Mouse (Mus musculus) CH12.LX (cell line): ENCODE results near the gene AC134908.4. TPM values are rescaled to one million over a fixed set of nuclear protein-coding genes. Genes with fewer than 3 reads are reported as not detected.

Experiments used
- DNase-seq: peaks from one replicate; pipeline ENCODE4 v3.0.0-alpha.2; 2013; ENCODE audit errors: extremely low read depth
- H3K27ac ChIP-seq: 2 replicates; pipeline ENCODE4 v1.5.1; 2012; ENCODE audit warnings: low read depth, mild to moderate bottlenecking, control low read depth, moderate library complexity; ENCODE audit not compliant: insufficient read depth
- H3K27me3 ChIP-seq: replicated peaks from 2 replicates; pipeline ENCODE3; 2012; ENCODE audit warnings: inconsistent platforms
- H3K36me3 ChIP-seq, 2 experiments: replicated peaks in 1 of 2; 2 replicates each; pipeline versions ENCODE3 to v1.6.1; 2012; ENCODE audit warnings: inconsistent platforms in 1 of 2, low read length in 1 of 2, mild to moderate bottlenecking in 1 of 2, mixed read lengths in 1 of 2, moderate library complexity in 1 of 2; ENCODE audit not compliant: control insufficient read depth in 1 of 2, insufficient read depth in 1 of 2
- H3K4me1 ChIP-seq, 2 experiments: 2 replicates each; pipeline ENCODE4 v1.6.1; 2012; ENCODE audit warnings: inconsistent platforms in 1 of 2, moderate library complexity in 1 of 2; ENCODE audit not compliant: insufficient read depth in 2 of 2, control insufficient read depth in 1 of 2
- H3K4me2 ChIP-seq: 2 replicates; pipeline ENCODE4 v1.6.1; 2012; ENCODE audit warnings: low read depth, mild to moderate bottlenecking, control low read depth; ENCODE audit not compliant: poor library complexity, insufficient read depth, severe bottlenecking
- H3K4me3 ChIP-seq, 3 experiments: fragments of 150-350 bp in 1 of 3; sonication (generic) in 1 of 3; replicated peaks in 1 of 3; 2 replicates each; pipeline versions ENCODE3 to v1.5.1; 2011 to 2012; ENCODE audit warnings: low read depth in 2 of 3, low read length in 2 of 3, mild to moderate bottlenecking in 2 of 3, moderate library complexity in 2 of 3, control low read depth in 1 of 3, improper control_type of control experiment in 1 of 3, inconsistent platforms in 1 of 3, mixed read lengths in 1 of 3; ENCODE audit not compliant: poor library complexity in 1 of 3
- H3K79me2 ChIP-seq: replicated peaks from 2 replicates; pipeline ENCODE4 v1.6.1; 2012; ENCODE audit warnings: mild to moderate bottlenecking, moderate library complexity; ENCODE audit not compliant: control insufficient read depth, poor library complexity, insufficient read depth, severe bottlenecking; ENCODE audit errors: extremely low read depth
- H3K9ac ChIP-seq: 2 replicates; pipeline ENCODE4 v1.6.1; 2012; ENCODE audit warnings: low read depth, mild to moderate bottlenecking, control low read depth, moderate library complexity; ENCODE audit not compliant: insufficient read depth
- H3K9me3 ChIP-seq: replicated peaks from 2 replicates; pipeline ENCODE3; 2012; ENCODE audit warnings: low read length, inconsistent platforms, mixed read lengths
- CHD2 ChIP-seq: IDR thresholded peaks from 2 replicates; pipeline ENCODE4 v1.6.1; 2011; ENCODE audit warnings: low read length, improper control_type of control experiment
- CTCF ChIP-seq, 2 experiments: IDR thresholded peaks in 1 of 2; conservative IDR thresholded peaks in 1 of 2; 2 replicates each; pipeline ENCODE4 v1.5.1; 2011 to 2012; ENCODE audit warnings: low read depth in 2 of 2, low read length in 2 of 2, improper control_type of control experiment in 1 of 2, inconsistent platforms in 1 of 2, mild to moderate bottlenecking in 1 of 2, moderate library complexity in 1 of 2
- E2F4 ChIP-seq: IDR thresholded peaks from 2 replicates; pipeline ENCODE4 v1.6.1; 2011; ENCODE audit warnings: low read depth, low read length, improper control_type of control experiment; ENCODE audit not compliant: insufficient replicate concordance
- ELF1 ChIP-seq: IDR thresholded peaks from 2 replicates; pipeline ENCODE4 v1.6.1; 2014; ENCODE audit warnings: low read depth, mild to moderate bottlenecking, inconsistent platforms, low read length, improper control_type of control experiment
- ETS1 ChIP-seq: conservative IDR thresholded peaks from 2 replicates; pipeline ENCODE4 v1.6.1; 2012; ENCODE audit warnings: low read depth, mild to moderate bottlenecking, inconsistent platforms, low read length, improper control_type of control experiment, moderate library complexity
- GABPA ChIP-seq: IDR thresholded peaks from 2 replicates; pipeline ENCODE4 v1.6.1; 2012; ENCODE audit warnings: low read depth, low read length, improper control_type of control experiment, inconsistent platforms; ENCODE audit not compliant: insufficient replicate concordance
- JUND ChIP-seq: conservative IDR thresholded peaks from 2 replicates; pipeline ENCODE4 v1.6.1; 2011; ENCODE audit warnings: low read depth, low read length, improper control_type of control experiment
- MAX ChIP-seq: IDR thresholded peaks from 2 replicates; pipeline ENCODE4 v1.6.1; 2011; ENCODE audit warnings: low read length, improper control_type of control experiment
- MAZ ChIP-seq: IDR thresholded peaks from 2 replicates; pipeline ENCODE4 v1.6.1; 2012; ENCODE audit warnings: low read depth, mild to moderate bottlenecking, inconsistent platforms, low read length, improper control_type of control experiment, moderate library complexity
- MXI1 ChIP-seq: IDR thresholded peaks from 2 replicates; pipeline ENCODE4 v1.6.1; 2011; ENCODE audit warnings: mild to moderate bottlenecking, low read depth, low read length, improper control_type of control experiment
- POLR2A ChIP-seq: IDR thresholded peaks from 2 replicates; pipeline ENCODE4 v1.6.1; 2011; ENCODE audit warnings: low read depth, mild to moderate bottlenecking, improper control_type of control experiment, low read length
- SIN3A ChIP-seq: IDR thresholded peaks from 2 replicates; pipeline ENCODE4 v1.6.1; 2012; ENCODE audit warnings: low read length, improper control_type of control experiment, inconsistent platforms
- TCF12 ChIP-seq: IDR thresholded peaks from 2 replicates; pipeline ENCODE4 v1.6.1; 2014; ENCODE audit warnings: low read depth, mild to moderate bottlenecking, inconsistent platforms, low read length, improper control_type of control experiment
- USF1 ChIP-seq: IDR thresholded peaks from 2 replicates; pipeline ENCODE4 v1.6.1; 2014; ENCODE audit warnings: low read depth, mild to moderate bottlenecking, inconsistent platforms, low read length, improper control_type of control experiment
- USF2 ChIP-seq: conservative IDR thresholded peaks from 2 replicates; pipeline ENCODE4 v1.6.1; 2011; ENCODE audit warnings: low read depth, low read length, improper control_type of control experiment
- ZKSCAN1 ChIP-seq: IDR thresholded peaks from 2 replicates; pipeline ENCODE4 v1.6.1; 2012; ENCODE audit warnings: low read depth, inconsistent platforms, low read length, improper control_type of control experiment, borderline replicate concordance
- dilution Hi-C: fragments of 300-500 bp; cut with MboI; formaldehyde crosslinking; loops from 2 replicates; pipeline ENCODE4 v1.14.3; 2020; ENCODE audit warnings: low sequenced_read_pairs; ENCODE audit not compliant: extremely low pct_unique_long_range_greater_than_20kb, extremely low pct_ligation_motif_present
- in situ Hi-C: fragments of 300-500 bp; cut with MboI; formaldehyde crosslinking; loops from 3 replicates; pipeline ENCODE4 v1.14.3; 2019; ENCODE audit warnings: low sequenced_read_pairs, low pct_ligation_motif_present, low pct_unique_long_range_greater_than_20kb, mixed read lengths
- polyA plus RNA-seq: library from polyadenylated mRNA; unstranded; fragments of >175 nt; gene quantifications from 2 replicates; pipeline ENCODE4 v1.2.1, GENCODE M21; 2012; ENCODE audit warnings: low read depth; ENCODE audit not compliant: insufficient read length
- total RNA-seq, 2 experiments: library from RNA; depleted of rRNA; stranded (reverse); fragments of 300-350 nt in 1 of 2; fragments of >200 nt in 1 of 2; gene quantifications; 2 replicates each; pipeline ENCODE4 v1.2.3; 2012 to 2014

The AC134908.4 gene
- total and polyA plus RNA-seq, 3 experiments = not detected

DNA sequence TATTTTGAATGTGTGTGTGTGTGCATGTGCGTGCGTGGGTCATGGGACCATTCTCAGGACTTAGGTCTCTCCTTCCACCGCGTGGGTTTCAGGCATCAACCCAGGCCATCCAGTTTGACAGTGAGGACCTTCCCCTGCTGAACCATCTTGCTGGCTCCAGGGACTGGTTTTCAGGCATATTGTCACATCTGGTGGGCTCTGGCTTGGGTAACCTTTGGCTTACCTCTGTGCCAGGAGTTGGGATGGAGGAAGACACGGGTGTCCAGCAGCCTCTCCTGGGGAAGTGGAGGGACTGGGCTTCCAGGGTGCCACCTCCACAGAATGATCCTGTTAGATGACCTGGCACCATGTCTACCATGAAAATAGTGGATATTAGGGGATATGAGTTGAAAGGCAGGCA is 17.5 kb downstream of the AC134908.4 start:
- Histone ChIP-seq H3K4me1 (peaks cover 6 to 18% of the 10 kb centered on the region in 2 experiments; a peak in 3 of 4 replicates), H3K4me3 (no peak overlapping the region)
- TF ChIP-seq USF2 (no peak), POLR2A (no peak), ETS1 (no peak), CTCF (conservative IDR thresholded peaks at IDR 0.05 in 1 of 2, IDR thresholded peaks at IDR 0.05 in 1 of 2; ENCODE audit: low read depth in 2 of 2, low read length in 2 of 2) (no peak), CHD2 (no peak), TCF12 (no peak), ELF1 (no peak), USF1 (no peak), SIN3A (no peak), MXI1 (no peak), JUND (no peak), ZKSCAN1 (no peak), MAZ (no peak), E2F4 (no peak), MAX (no peak), GABPA (no peak)
- TF ChIP-seq, all 38 proteins: peak for 0
- peaks cover 58 to 74% of the 10 kb centered on the region in 2 experiments for H3K36me3 ChIP-seq
- H3K27me3 ChIP-seq = peaks cover 2% of the 10 kb centered on the region
- no peaks in the 10 kb centered on the region for H3K9me3 ChIP-seq
- H3K27ac ChIP-seq = no peak overlapping the region
- H3K9ac ChIP-seq = no peak overlapping the region
- no peak overlapping the region for H3K4me2 ChIP-seq
- dilution Hi-C loops (no loop called here), in situ Hi-C loops (no loop called here)
- no peak for DNase-seq
- H3K79me2 ChIP-seq = 0 out of 2 replicates have a peak, but pooled peaks cover 3% of the 10 kb centered on the region

- dilution Hi-C loops (no loop called here), in situ Hi-C loops (no loop called here)
- Histone ChIP-seq H3K4me3 (no peak overlapping the region), H3K36me3 (peaks cover 34 to 49% of the 10 kb centered on the region in 2 experiments), H3K27me3 (peaks cover 20% of the 10 kb centered on the region), H3K27ac (no peak overlapping the region), H3K9me3 (no peaks in the 10 kb centered on the region), H3K4me2 (no peak overlapping the region), H3K79me2 (0 out of 2 replicates have a peak, but pooled peaks cover 3% of the 10 kb centered on the region), H3K9ac (no peak overlapping the region), H3K4me1 (peaks cover 6 to 18% of the 10 kb centered on the region in 2 experiments; a peak in 3 of 4 replicates)
- DNase-seq = no peak
- TF ChIP-seq ELF1 = no peak
- TF ChIP-seq SIN3A = no peak
- TF ChIP-seq JUND = no peak
Observed at GRCm38 (mm10) chr17:25775318-25776062, 20.0 kb downstream of the AC134908.4 start.
